Mouse (Mus musculus) liver, embryonic 14.5 days (tissue): Measurements from ENCODE around the gene Serinc3. TPM values are rescaled to one million over a fixed set of nuclear protein-coding genes. Genes with fewer than 3 reads are reported as not detected.
"Not testable (repeated sequence)": the region's sequence is repeated elsewhere in the genome, so short reads cannot be mapped to it uniquely, and the experiment has no call there.

Source experiments
- ATAC-seq: fragments of 200-750 bp; cut with Nextera tagmentation; 2 replicates; pipeline ENCODE4 v1.8.0; 2017; ENCODE audit warnings: moderate number of reproducible peaks, mild to moderate bottlenecking, moderate library complexity; ENCODE audit not compliant: insufficient read depth
- DNase-seq, 3 experiments: peaks; one replicate each; pipeline ENCODE4 v3.0.0-alpha.2; 2012 to 2013; ENCODE audit warnings: low read depth in 3 of 3, low spot score in 3 of 3
- H3K27ac ChIP-seq: fragments of 300-500 bp; sonication (generic); 2 replicates; pipeline ENCODE4 v1.5.1; 2014; ENCODE audit warnings: moderate library complexity, mild to moderate bottlenecking, control low read depth, inconsistent platforms
- H3K27me3 ChIP-seq: fragments of 300-500 bp; sonication (generic); 2 replicates; pipeline ENCODE4 v1.6.1; 2014; ENCODE audit warnings: mild to moderate bottlenecking, low read length, moderate library complexity; ENCODE audit not compliant: control insufficient read depth, insufficient read depth
- H3K36me3 ChIP-seq: fragments of 300-500 bp; sonication (generic); replicated peaks from 2 replicates; pipeline ENCODE4 v1.6.1; 2014; ENCODE audit warnings: low read depth; ENCODE audit not compliant: control insufficient read depth, insufficient read depth
- H3K4me1 ChIP-seq, 2 experiments: fragments of 200-500 bp in 1 of 2; fragments of 300-500 bp in 1 of 2; sonication (generic) in 1 of 2; replicated peaks; 2 replicates each; pipeline ENCODE4 v1.6.1; 2012 to 2014; ENCODE audit warnings: antibody characterized with exemption in 1 of 2, inconsistent platforms in 1 of 2, low read length in 1 of 2; ENCODE audit not compliant: control insufficient read depth in 2 of 2, insufficient read depth in 2 of 2
- H3K4me2 ChIP-seq: fragments of 300-500 bp; sonication (generic); 2 replicates; pipeline ENCODE4 v1.6.1; 2014; ENCODE audit warnings: low read depth, mild to moderate bottlenecking, control low read depth, moderate library complexity
- H3K4me3 ChIP-seq, 2 experiments: fragments of 200-500 bp in 1 of 2; fragments of 300-500 bp in 1 of 2; sonication (generic) in 1 of 2; 2 replicates each; pipeline ENCODE4 v1.5.1; 2012 to 2014; ENCODE audit warnings: low read depth in 2 of 2, low read length in 2 of 2, mild to moderate bottlenecking in 2 of 2, control low read depth in 1 of 2, inconsistent platforms in 1 of 2, moderate library complexity in 1 of 2; ENCODE audit not compliant: insufficient read depth in 1 of 2
- H3K9ac ChIP-seq: fragments of 300-500 bp; sonication (generic); replicated peaks from 2 replicates; pipeline ENCODE4 v1.6.1; 2014; ENCODE audit warnings: mild to moderate bottlenecking, control low read depth, moderate library complexity
- H3K9me3 ChIP-seq: fragments of 300-500 bp; sonication (generic); 2 replicates; pipeline ENCODE4 v1.6.1; 2016; ENCODE audit warnings: low read length, mixed read lengths; ENCODE audit not compliant: control insufficient read depth
- CTCF ChIP-seq: IDR thresholded peaks from 2 replicates; pipeline ENCODE4 v1.5.1; 2016; ENCODE audit warnings: antibody characterized with exemption, low read depth, control low read depth
- EP300 ChIP-seq: IDR thresholded peaks from 2 replicates; pipeline ENCODE4 v1.6.1; 2016; ENCODE audit warnings: antibody characterized with exemption, low read depth
- WGBS: fragments of 180-500 bp; shearing (Covaris S2); extraction: QIAGEN DNeasy Blood & Tissue Kit; methylation state at CpG from one replicate; pipeline ENCODE4 v1.1.7; 2014; ENCODE audit not compliant: insufficient replicate concordance; 5-methylcytosine and 5-hydroxymethylcytosine counted together
- polyA plus RNA-seq, 2 experiments: library from polyadenylated mRNA; depleted of rRNA in 1 of 2; stranded (reverse) in 1 of 2; unstranded in 1 of 2; fragments of >200 nt; fragmentation: Nextera tagmentation in 1 of 2; extraction: Ambion mirVana in 1 of 2; gene quantifications; 2 replicates each; pipeline versions ENCODE4 v1.2.1 to v1.2.3; 2012 to 2014

Serinc3 gene
- polyA plus RNA-seq, 2 experiments: 165 to 257 TPM

DNA sequence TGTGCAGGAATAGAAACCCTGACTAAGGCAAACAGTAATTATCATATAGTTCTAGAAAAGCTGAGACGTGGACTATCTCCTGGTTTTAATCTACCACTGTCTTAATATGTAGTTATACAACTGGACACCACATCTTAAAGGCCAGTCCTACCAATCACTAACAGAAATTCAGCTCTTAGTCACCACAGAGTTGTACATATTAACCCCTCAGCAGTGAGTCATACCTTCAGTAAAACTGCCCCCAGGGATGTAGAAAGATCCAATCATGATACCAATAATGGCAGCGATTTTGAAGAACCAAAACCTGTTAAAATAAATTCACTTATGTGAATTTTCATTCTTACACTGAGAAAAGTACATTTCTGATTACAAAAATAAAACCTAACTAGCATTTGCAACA is 10.7 kb downstream of the Serinc3 start:
- no peak for DNase-seq
- no peak for ATAC-seq
- Histone ChIP-seq H3K9ac (no peak overlapping the region), H3K4me2 (no peak overlapping the region), H3K4me1 (peaks cover 13 to 18% of the 10 kb centered on the region in 2 experiments), H3K27ac (no peak overlapping the region), H3K9me3 (no peaks in the 10 kb centered on the region), H3K36me3 (peaks cover 97% of the 10 kb centered on the region), H3K27me3 (no peaks in the 10 kb centered on the region), H3K4me3 (no peak overlapping the region)
- WGBS: 80% methylated on average over 2 of the region's 2 CpGs
- TF ChIP-seq CTCF (no peak), EP300 (no peak)

GRCm38 (mm10) chr2:163631715-163632114 is 13.2 kb downstream of the Serinc3 start:
- Histone ChIP-seq H3K4me1 (no peaks in the 10 kb centered on the region; a peak in 1 of 4 replicates), H3K4me3 (no peak overlapping the region), H3K36me3 (peaks cover 97% of the 10 kb centered on the region), H3K4me2 (no peak overlapping the region), H3K27ac (no peak overlapping the region), H3K9me3 (no peaks in the 10 kb centered on the region), H3K27me3 (no peaks in the 10 kb centered on the region), H3K9ac (no peak overlapping the region)
- TF ChIP-seq CTCF: 0 out of 2 replicates have a peak, but pooled peaks have one; percentile 8
- no peak for TF ChIP-seq EP300
- DNase-seq (no peak), ATAC-seq (no peak)
- WGBS: 94% methylated on average over 2 of the region's 2 CpGs

DNA sequence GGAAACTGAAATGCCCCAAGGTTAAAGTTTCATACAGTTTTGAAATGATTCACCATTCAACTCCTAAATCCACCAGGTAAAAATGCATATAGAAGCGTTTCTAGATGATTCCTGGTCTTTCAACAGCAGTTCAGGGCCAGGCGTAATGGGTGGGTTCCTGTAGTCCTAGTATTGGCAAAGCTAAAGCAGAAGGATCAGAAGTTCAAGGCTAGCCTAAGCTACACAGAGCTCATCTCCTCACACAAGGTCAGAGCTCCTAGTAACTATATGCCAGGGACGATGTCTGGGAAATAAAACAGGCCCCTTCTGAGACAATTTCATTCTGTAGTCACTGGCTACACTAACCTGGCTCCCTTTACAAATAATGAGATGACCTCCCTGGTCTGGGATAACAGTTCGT is 13.7 kb downstream of the Serinc3 start:
- H3K4me1 ChIP-seq: no peaks in the 10 kb centered on the region
- 84% methylated on average over 4 of the region's 4 CpGs for WGBS
- H3K36me3 ChIP-seq: peaks cover 97% of the 10 kb centered on the region
- H3K9me3 ChIP-seq: no peaks in the 10 kb centered on the region
- no peak overlapping the region for H3K27ac ChIP-seq
- H3K9ac ChIP-seq: no peak overlapping the region
- no peak overlapping the region for H3K4me3 ChIP-seq
- H3K27me3 ChIP-seq: no peaks in the 10 kb centered on the region
- no peak for ATAC-seq
- no peak for DNase-seq
- H3K4me2 ChIP-seq: no peak overlapping the region
- TF ChIP-seq CTCF (no peak), EP300 (no peak)

- not testable (repeated sequence) for H3K27me3 ChIP-seq, H3K4me2 ChIP-seq, DNase-seq, H3K4me1 ChIP-seq, H3K4me3 ChIP-seq, ATAC-seq, H3K9ac ChIP-seq, H3K27ac ChIP-seq, H3K9me3 ChIP-seq
- peaks cover 96% of the 10 kb centered on the region for H3K36me3 ChIP-seq
- WGBS: 84% methylated on average over 3 of the region's 3 CpGs
Observed at GRCm38 (mm10) chr2:163621401-163621800, 23.5 kb downstream of the Serinc3 start.

DNA sequence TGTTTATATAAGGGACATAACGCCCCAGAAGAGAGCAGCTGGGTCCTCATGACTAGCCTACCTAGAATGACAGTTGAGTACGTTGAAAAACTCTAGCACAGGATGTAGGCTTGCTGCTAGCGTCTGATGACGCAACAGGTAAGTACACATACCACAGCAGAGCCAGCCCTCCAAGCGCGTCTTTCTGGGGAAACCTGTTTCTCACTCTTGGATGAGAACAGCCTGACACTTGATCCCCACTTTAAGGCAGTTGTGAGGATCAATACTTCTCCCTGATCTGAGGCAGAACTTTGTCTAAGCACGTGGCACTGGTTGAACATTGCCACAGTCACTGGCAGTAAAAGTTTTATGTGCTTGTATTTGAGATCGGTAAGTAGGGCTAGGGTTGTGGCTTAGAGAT is 24.5 kb downstream of the Serinc3 start:
- Histone ChIP-seq H3K9ac (no peak overlapping the region), H3K27me3 (no peaks in the 10 kb centered on the region), H3K9me3 (no peaks in the 10 kb centered on the region), H3K27ac (no peak overlapping the region), H3K36me3 (peaks cover 93% of the 10 kb centered on the region), H3K4me3 (no peak overlapping the region), H3K4me1 (no peaks in the 10 kb centered on the region), H3K4me2 (no peak overlapping the region)
- 71% methylated on average over 8 of the region's 8 CpGs for WGBS
- TF ChIP-seq CTCF: no peak
- TF ChIP-seq EP300: no peak
- DNase-seq: no peak
- no peak for ATAC-seq

- WGBS: 87% methylated on average over 4 of the region's 4 CpGs
- DNase-seq: no peak
- H3K36me3 ChIP-seq: peaks cover 72% of the 10 kb centered on the region
Observed at GRCm38 (mm10) chr2:163617874-163618273, 27.1 kb downstream of the Serinc3 start.

More at GRCm38 (mm10) chr2:163617874-163618273, 27.1 kb downstream of the Serinc3 start:
- no peaks in the 10 kb centered on the region for H3K4me1 ChIP-seq
- no peaks in the 10 kb centered on the region for H3K27me3 ChIP-seq
- no peaks in the 10 kb centered on the region for H3K9me3 ChIP-seq
- TF ChIP-seq CTCF: no peak
- no peak for TF ChIP-seq EP300
- no peak overlapping the region for H3K9ac ChIP-seq
- H3K4me2 ChIP-seq: no peak overlapping the region
- no peak overlapping the region for H3K4me3 ChIP-seq
- no peak overlapping the region; the same call in 1 of the 2 replicates for H3K27ac ChIP-seq
- ATAC-seq: no peak
